Mouse (Mus musculus) MEL (cell line): ENCODE measurements at regions not wholly inside any gene's neighbourhood (a gene's known extent, or its start where the extent isn't known, plus 50 kb on each side); places are given as distances from the start of the nearest gene placed in this dataset.

ENCODE experiments used
- DNase-seq: peaks from one replicate; pipeline ENCODE4 v3.0.0; 2011; ENCODE audit warnings: low read depth, low spot score
- H3K27ac ChIP-seq: 2 replicates; pipeline ENCODE4 v1.5.1; 2012; ENCODE audit warnings: low read depth, mild to moderate bottlenecking, control low read depth, low read length, moderate library complexity; ENCODE audit not compliant: control insufficient read depth
- H3K27me3 ChIP-seq, 2 experiments: fragments of 150-350 bp in 1 of 2; sonication (generic) in 1 of 2; 2 replicates each; pipeline ENCODE4 v1.6.1; 2012; ENCODE audit warnings: low read length in 2 of 2, mild to moderate bottlenecking in 2 of 2, improper control_type of control experiment in 1 of 2, moderate library complexity in 1 of 2; ENCODE audit not compliant: insufficient read depth in 2 of 2, control insufficient read depth in 1 of 2
- H3K36me3 ChIP-seq, 2 experiments: 2 replicates each; pipeline ENCODE4 v1.6.1; 2012 to 2014; ENCODE audit warnings: low read length in 2 of 2, improper control_type of control experiment in 1 of 2, inconsistent platforms in 1 of 2, mild to moderate bottlenecking in 1 of 2; ENCODE audit not compliant: insufficient read depth in 2 of 2, control insufficient read depth in 1 of 2
- H3K4me1 ChIP-seq, 2 experiments: fragments of 150-350 bp in 1 of 2; sonication (generic) in 1 of 2; 2 replicates each; pipeline ENCODE4 v1.6.1; 2012; ENCODE audit warnings: low read length in 2 of 2, improper control_type of control experiment in 1 of 2, mild to moderate bottlenecking in 1 of 2; ENCODE audit not compliant: insufficient read depth in 2 of 2, control insufficient read depth in 1 of 2
- H3K4me3 ChIP-seq, 2 experiments: fragments of 150-350 bp in 1 of 2; sonication (generic) in 1 of 2; 2 replicates each; pipeline ENCODE4 v1.5.1; 2012; ENCODE audit warnings: low read depth in 2 of 2, low read length in 2 of 2, mild to moderate bottlenecking in 2 of 2, moderate library complexity in 2 of 2, control low read depth in 1 of 2, improper control_type of control experiment in 1 of 2; ENCODE audit not compliant: control insufficient read depth in 1 of 2, insufficient read depth in 1 of 2
- H3K79me2 ChIP-seq: 2 replicates; pipeline ENCODE4 v1.6.1; 2012; ENCODE audit warnings: mild to moderate bottlenecking, low read length, moderate library complexity; ENCODE audit not compliant: control insufficient read depth, poor library complexity, insufficient read depth
- H3K9ac ChIP-seq: 2 replicates; pipeline ENCODE4 v1.6.1; 2012; ENCODE audit warnings: low read depth, mild to moderate bottlenecking, control low read depth, low read length, moderate library complexity; ENCODE audit not compliant: control insufficient read depth, poor library complexity, severe bottlenecking
- H3K9me3 ChIP-seq: fragments of 150-350 bp; sonication (generic); replicated peaks from 2 replicates; pipeline ENCODE4 v1.6.1; 2012; ENCODE audit warnings: mild to moderate bottlenecking, low read length, improper control_type of control experiment, moderate library complexity; ENCODE audit not compliant: insufficient read depth
- CHD1 ChIP-seq: IDR thresholded peaks from 2 replicates; pipeline ENCODE4 v1.6.1; 2012; ENCODE audit warnings: low read depth, mild to moderate bottlenecking, inconsistent platforms, low read length, improper control_type of control experiment
- CHD2 ChIP-seq: IDR thresholded peaks from 2 replicates; pipeline ENCODE4 v1.6.1; 2011; ENCODE audit warnings: low read length, improper control_type of control experiment
- CTCF ChIP-seq, 3 experiments: IDR thresholded peaks in 2 of 3; conservative IDR thresholded peaks in 1 of 3; 2 replicates each; pipeline ENCODE4 v1.5.1; 2011 to 2012; ENCODE audit warnings: low read length in 3 of 3, low read depth in 2 of 3, mild to moderate bottlenecking in 2 of 3, improper control_type of control experiment in 1 of 3, inconsistent platforms in 1 of 3, mixed read lengths in 1 of 3, moderate library complexity in 1 of 3; ENCODE audit not compliant: control insufficient read depth in 1 of 3, insufficient read depth in 1 of 3, poor library complexity in 1 of 3, severe bottlenecking in 1 of 3
- ELF1 ChIP-seq: IDR thresholded peaks from 2 replicates; pipeline ENCODE4 v1.6.1; 2014; ENCODE audit warnings: low read depth, mild to moderate bottlenecking, inconsistent platforms, low read length, improper control_type of control experiment, moderate library complexity
- GABPA ChIP-seq: IDR thresholded peaks from 2 replicates; pipeline ENCODE4 v1.6.1; 2012; ENCODE audit warnings: low read depth, mild to moderate bottlenecking, inconsistent platforms, low read length, improper control_type of control experiment, moderate library complexity
- JUND ChIP-seq: IDR thresholded peaks from 2 replicates; pipeline ENCODE4 v1.6.1; 2011; ENCODE audit warnings: low read depth, mild to moderate bottlenecking, improper control_type of control experiment, low read length
- KAT2A ChIP-seq: conservative IDR thresholded peaks from 2 replicates; pipeline ENCODE4 v1.6.1; 2012; ENCODE audit warnings: low read depth, low read length, improper control_type of control experiment, inconsistent platforms
- MAFK ChIP-seq: IDR thresholded peaks from 2 replicates; pipeline ENCODE4 v1.6.1; 2011; ENCODE audit warnings: low read depth, mild to moderate bottlenecking, low read length, improper control_type of control experiment, borderline replicate concordance
- MAX ChIP-seq: IDR thresholded peaks from 2 replicates; pipeline ENCODE4 v1.6.1; 2011; ENCODE audit warnings: low read length, improper control_type of control experiment
- MAZ ChIP-seq: IDR thresholded peaks from 2 replicates; pipeline ENCODE4 v1.6.1; 2012; ENCODE audit warnings: low read depth, mild to moderate bottlenecking, inconsistent platforms, low read length, improper control_type of control experiment
- MXI1 ChIP-seq: IDR thresholded peaks from 2 replicates; pipeline ENCODE4 v1.6.1; 2011; ENCODE audit warnings: mild to moderate bottlenecking, low read depth, low read length, improper control_type of control experiment
- MYB ChIP-seq: IDR thresholded peaks from 2 replicates; pipeline ENCODE4 v1.6.1; 2011; ENCODE audit warnings: mild to moderate bottlenecking, low read depth, low read length, improper control_type of control experiment
- NELFE ChIP-seq: IDR thresholded peaks from 2 replicates; pipeline ENCODE4 v1.6.1; 2011; ENCODE audit warnings: low read depth, low read length, improper control_type of control experiment
- NRF1 ChIP-seq: IDR thresholded peaks from 2 replicates; pipeline ENCODE4 v1.6.1; 2014; ENCODE audit warnings: low read depth, mild to moderate bottlenecking, inconsistent platforms, low read length, improper control_type of control experiment, moderate library complexity; ENCODE audit not compliant: poor library complexity, insufficient read depth, severe bottlenecking
- POLR2A ChIP-seq, 2 experiments: IDR thresholded peaks; 2 replicates each; pipeline ENCODE4 v1.6.1; 2011 to 2012; ENCODE audit warnings: low read length in 2 of 2, mild to moderate bottlenecking in 2 of 2, control low read depth in 1 of 2, improper control_type of control experiment in 1 of 2, low read depth in 1 of 2, moderate library complexity in 1 of 2; ENCODE audit not compliant: control insufficient read depth in 1 of 2, insufficient read depth in 1 of 2, poor library complexity in 1 of 2
- POLR2AphosphoS2 ChIP-seq: IDR thresholded peaks from 2 replicates; pipeline ENCODE4 v1.6.1; 2011; ENCODE audit warnings: low read length, improper control_type of control experiment
- POLR2AphosphoS5 ChIP-seq: IDR thresholded peaks from 2 replicates; pipeline ENCODE4 v1.6.1; 2012; ENCODE audit warnings: low read depth, borderline replicate concordance, mild to moderate bottlenecking, inconsistent platforms, low read length, moderate library complexity, mixed read lengths
- RAD21 ChIP-seq: IDR thresholded peaks from 2 replicates; pipeline ENCODE4 v1.6.1; 2011; ENCODE audit warnings: mild to moderate bottlenecking, low read depth, low read length, improper control_type of control experiment
- RCOR1 ChIP-seq: IDR thresholded peaks from 2 replicates; pipeline ENCODE4 v1.6.1; 2012; ENCODE audit warnings: low read depth, mild to moderate bottlenecking, inconsistent platforms, low read length, improper control_type of control experiment
- SIN3A ChIP-seq: IDR thresholded peaks from 2 replicates; pipeline ENCODE4 v1.6.1; 2012; ENCODE audit warnings: low read length, improper control_type of control experiment, inconsistent platforms
- TAL1 ChIP-seq: IDR thresholded peaks from 2 replicates; pipeline ENCODE4 v1.6.1; 2012; ENCODE audit warnings: mild to moderate bottlenecking, inconsistent platforms, low read length, moderate library complexity, mixed read lengths
- TBP ChIP-seq: IDR thresholded peaks from 2 replicates; pipeline ENCODE4 v1.8.0; 2011; ENCODE audit warnings: low read depth, low read length, improper control_type of control experiment
- TCF12 ChIP-seq: IDR thresholded peaks from 2 replicates; pipeline ENCODE4 v1.6.1; 2014; ENCODE audit warnings: low read depth, mild to moderate bottlenecking, inconsistent platforms, low read length, improper control_type of control experiment, moderate library complexity
- ZC3H11A ChIP-seq: IDR thresholded peaks from 2 replicates; pipeline ENCODE4 v1.6.1; 2012; ENCODE audit warnings: low read depth, mild to moderate bottlenecking, inconsistent platforms, low read length, improper control_type of control experiment
- ZKSCAN1 ChIP-seq: IDR thresholded peaks from 2 replicates; pipeline ENCODE4 v1.6.1; 2012; ENCODE audit warnings: low read depth, mild to moderate bottlenecking, inconsistent platforms, low read length, improper control_type of control experiment, moderate library complexity
- ZNF384 ChIP-seq: IDR thresholded peaks from 2 replicates; pipeline ENCODE4 v1.6.1; 2012; ENCODE audit warnings: low read depth, mild to moderate bottlenecking, inconsistent platforms, low read length, improper control_type of control experiment

GRCm38 (mm10) chr1:33040740-33041139, 493.6 kb upstream of the Gm5415 start:
- Histone ChIP-seq H3K36me3 (no peaks in the 10 kb centered on the region), H3K9me3 (no peaks in the 10 kb centered on the region), H3K27me3 (no peaks in the 10 kb centered on the region), H3K4me1 (no peaks in the 10 kb centered on the region), H3K79me2 (no peaks in the 10 kb centered on the region), H3K4me3 (no peak overlapping the region), H3K9ac (no peak overlapping the region), H3K27ac (no peak overlapping the region)
- no peak for DNase-seq
- TF ChIP-seq ZKSCAN1 = no peak
- no peak for TF ChIP-seq RCOR1
- no peak for TF ChIP-seq TCF12
- no peak for TF ChIP-seq SIN3A
- TF ChIP-seq POLR2AphosphoS2 = no peak
- no peak for TF ChIP-seq JUND
- no peak for TF ChIP-seq MXI1
- TF ChIP-seq NRF1 = no peak
- TF ChIP-seq NELFE = no peak
- no peak for TF ChIP-seq ZC3H11A
- no peak for TF ChIP-seq CHD2
- TF ChIP-seq ELF1 = no peak
- no peak for TF ChIP-seq POLR2AphosphoS5
- TF ChIP-seq ZNF384 = no peak
- no peak for TF ChIP-seq CHD1
- TF ChIP-seq MYB = no peak
- TF ChIP-seq POLR2A (IDR thresholded peaks at IDR 0.05; ENCODE audit: control insufficient read depth in 1 of 2, insufficient read depth in 1 of 2, low read depth in 1 of 2, low read length in 2 of 2, poor library complexity in 1 of 2) = no peak
- TF ChIP-seq CTCF (IDR thresholded peaks at IDR 0.05 in 2 of 3, conservative IDR thresholded peaks at IDR 0.05 in 1 of 3; ENCODE audit: control insufficient read depth in 1 of 3, insufficient read depth in 1 of 3, low read depth in 2 of 3, low read length in 3 of 3, poor library complexity in 1 of 3, severe bottlenecking in 1 of 3) = no peak

- Histone ChIP-seq H3K4me3 (no peak overlapping the region), H3K4me1 (no peaks in the 10 kb centered on the region)
- no peak for TF ChIP-seq CHD2
- TF ChIP-seq MYB = no peak
- TF ChIP-seq MAX = no peak
- no peak for TF ChIP-seq NELFE
- TF ChIP-seq RCOR1 = no peak
- TF ChIP-seq JUND = no peak
- no peak for TF ChIP-seq ZNF384
- TF ChIP-seq GABPA = no peak
- TF ChIP-seq KAT2A = no peak
- TF ChIP-seq TCF12 = no peak
- TF ChIP-seq TAL1 = no peak
- no peak for TF ChIP-seq MAZ
- TF ChIP-seq MAFK = no peak
- TF ChIP-seq TBP = no peak
- no peak for TF ChIP-seq POLR2A (IDR thresholded peaks at IDR 0.05; ENCODE audit: control insufficient read depth in 1 of 2, insufficient read depth in 1 of 2, low read depth in 1 of 2, low read length in 2 of 2, poor library complexity in 1 of 2)
- no peak for TF ChIP-seq RAD21
- TF ChIP-seq MXI1 = no peak
Observed at GRCm38 (mm10) chr1:33031991-33032390, 484.9 kb upstream of the Gm5415 start.

More at GRCm38 (mm10) chr1:33031991-33032390, 484.9 kb upstream of the Gm5415 start:
- H3K27ac ChIP-seq = no peak overlapping the region
- no peaks in the 10 kb centered on the region for H3K79me2 ChIP-seq
- H3K36me3 ChIP-seq = no peaks in the 10 kb centered on the region
- no peak for DNase-seq
- no peaks in the 10 kb centered on the region for H3K27me3 ChIP-seq
- no peak overlapping the region for H3K9ac ChIP-seq
- no peaks in the 10 kb centered on the region for H3K9me3 ChIP-seq
